Mouse (Mus musculus) olfactory bulb, adult 2 months (tissue): Measurements from ENCODE around the gene Gas2.

Experiments used
- CTCF ChIP-seq: fragments of 200-500 bp; IDR thresholded peaks from 2 replicates; pipeline ENCODE4 v1.5.1; 2012; ENCODE audit warnings: low read depth, mild to moderate bottlenecking, low read length, moderate library complexity; ENCODE audit not compliant: insufficient read depth
- POLR2A ChIP-seq: fragments of 200-500 bp; IDR thresholded peaks from 2 replicates; pipeline ENCODE4 v1.6.1; 2012; ENCODE audit warnings: mild to moderate bottlenecking, low read depth, low read length, moderate library complexity; ENCODE audit not compliant: insufficient read depth

DNA sequence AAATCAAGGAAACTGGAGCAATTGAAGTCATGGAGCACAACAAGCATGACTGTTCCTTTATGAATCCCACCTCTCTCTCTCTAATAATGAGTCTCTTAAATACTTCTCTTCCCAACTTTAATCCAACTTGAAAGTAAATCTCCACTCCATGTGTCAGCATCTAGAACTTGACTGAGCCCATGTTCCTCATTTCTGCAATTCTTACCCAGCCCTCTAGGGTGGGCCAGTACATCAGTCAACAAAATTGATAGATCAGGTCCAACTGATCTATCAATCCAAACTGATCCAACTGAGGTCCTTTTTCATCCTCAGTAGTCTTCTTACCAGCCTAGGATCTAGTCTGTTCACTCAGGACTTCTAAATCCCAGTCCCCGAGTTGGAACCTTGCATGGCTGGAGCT lies 153.4 kb downstream of the Gas2 start:
- TF ChIP-seq CTCF (no peak), POLR2A (no peak)
